Mouse (Mus musculus): ENCODE measurements around the gene 1700024B05Rik. TPM values are rescaled to one million over a fixed set of nuclear protein-coding genes. Genes with fewer than 3 reads are reported as not detected.
"Not testable (repeated sequence)": the region's sequence is repeated elsewhere in the genome, so short reads cannot be mapped to it uniquely, and the experiment has no call there.

The 1700024B05Rik gene
- polyA plus RNA-seq (2015; fragmentation: Nextera tagmentation; extraction: Ambion mirVana) = not detected in 2 replicates

DNA sequence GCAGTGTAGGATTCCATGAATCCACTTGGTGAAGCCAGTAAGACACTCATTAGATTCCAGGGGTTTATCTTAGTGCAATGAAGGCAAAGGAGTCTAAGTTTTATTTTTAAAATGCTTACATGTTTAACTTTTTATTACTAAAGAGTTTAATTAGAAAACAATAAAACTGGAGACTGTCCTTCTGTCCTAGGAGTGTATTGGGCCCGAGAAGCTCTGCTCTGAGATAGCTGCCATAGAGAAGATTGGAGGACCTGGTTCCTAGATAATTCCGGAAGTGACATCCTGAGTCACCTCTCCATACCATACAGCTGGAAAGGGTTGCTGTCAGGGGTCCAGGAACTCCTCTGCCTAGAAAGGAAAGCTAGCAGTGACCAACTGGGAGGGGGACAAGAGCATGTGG lies at the start of gene 1700024B05Rik:
Gene 1700024B05Rik (plus strand): TSS at position 301 of the 400 bp plus-strand sequence.
- not testable (repeated sequence) for H3K9me3 ChIP-seq; H3K4me1 ChIP-seq; H3K9ac ChIP-seq; H3K4me2 ChIP-seq; ATAC-seq (ENCODE audit: extremely low read depth, insufficient number of reproducible peaks, low FRiP score, low TSS enrichment); H3K4me3 ChIP-seq; H3K27ac ChIP-seq (replicated peaks); H3K36me3 ChIP-seq; H3K27me3 ChIP-seq (replicated peaks)
- WGBS = 68% methylated on average over 2 of the region's 2 CpGs

- H3K4me1 ChIP-seq; ATAC-seq (ENCODE audit: extremely low read depth, insufficient number of reproducible peaks, low FRiP score, low TSS enrichment); H3K9me3 ChIP-seq; H3K9ac ChIP-seq; H3K27me3 ChIP-seq (replicated peaks); H3K4me3 ChIP-seq; H3K4me2 ChIP-seq; H3K27ac ChIP-seq (replicated peaks); H3K36me3 ChIP-seq: not testable (repeated sequence)
- WGBS = no CpG with 5 or more reads among the region's 2 CpGs
These were observed 36.6 kb upstream of the 1700024B05Rik start, which contains the start of gene Gm7980 for GRCm38 (mm10) chr14:41907190-41907589. Gene Gm7980, minus strand, starts transcription at chr14:41907290.

DNA sequence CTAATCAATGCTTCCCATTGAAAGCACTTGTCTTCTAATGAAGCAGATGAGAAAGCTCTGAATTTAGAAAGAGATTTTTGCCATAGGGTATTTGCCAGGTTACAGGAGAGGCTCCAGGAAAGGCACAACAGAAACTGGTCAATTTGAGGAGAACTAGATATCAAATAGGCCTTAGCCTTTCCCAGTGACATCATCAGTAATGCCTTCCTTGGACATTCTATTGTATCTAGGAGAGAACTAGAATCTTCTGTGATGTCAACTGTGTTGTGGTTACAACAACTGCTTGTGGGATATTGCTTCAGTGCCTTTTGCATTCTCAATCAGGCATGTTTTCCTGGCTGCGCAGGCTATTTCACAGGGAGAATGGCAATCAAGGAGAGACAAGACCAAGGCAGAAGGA lies 19.1 kb upstream of the 1700024B05Rik start, which contains the start of gene 1700049E17Rik1:
Gene 1700049E17Rik1 (plus strand): TSS at position 301 of the 400 bp plus-strand sequence.
- H3K36me3 ChIP-seq; H3K4me1 ChIP-seq; ATAC-seq (ENCODE audit: extremely low read depth, insufficient number of reproducible peaks, low FRiP score, low TSS enrichment); H3K27me3 ChIP-seq (replicated peaks); H3K9ac ChIP-seq; H3K4me3 ChIP-seq; H3K9me3 ChIP-seq; H3K4me2 ChIP-seq; H3K27ac ChIP-seq (replicated peaks): not testable (repeated sequence)
- WGBS = no CpG with 5 or more reads among the region's 1 CpGs

DNA sequence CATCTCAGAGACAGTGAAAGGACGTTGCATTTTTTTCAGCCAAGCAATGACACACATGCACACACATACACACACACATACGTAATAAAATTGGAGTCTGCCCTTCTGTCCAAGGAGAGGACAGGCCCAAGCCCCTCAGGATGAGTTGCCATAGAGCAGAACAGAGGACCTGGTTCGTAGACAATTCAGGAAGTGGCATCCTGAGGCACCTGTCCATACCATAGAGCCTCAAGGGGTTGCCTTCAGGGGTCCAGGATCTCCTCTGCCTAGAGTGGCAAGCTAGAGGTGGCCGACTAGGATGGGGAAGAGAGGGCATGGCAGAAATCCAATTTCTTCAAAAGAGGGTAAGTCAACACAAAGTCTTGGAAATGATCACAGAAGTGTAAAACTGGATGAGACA lies 20.3 kb downstream of the 1700024B05Rik start:
- ATAC-seq (ENCODE audit: extremely low read depth, insufficient number of reproducible peaks, low FRiP score, low TSS enrichment); H3K27ac ChIP-seq (replicated peaks); H3K9me3 ChIP-seq; H3K4me2 ChIP-seq; H3K9ac ChIP-seq; H3K4me1 ChIP-seq; H3K36me3 ChIP-seq; H3K27me3 ChIP-seq (replicated peaks); H3K4me3 ChIP-seq: not testable (repeated sequence)
- WGBS = 60% methylated on average over 4 of the region's 4 CpGs

DNA sequence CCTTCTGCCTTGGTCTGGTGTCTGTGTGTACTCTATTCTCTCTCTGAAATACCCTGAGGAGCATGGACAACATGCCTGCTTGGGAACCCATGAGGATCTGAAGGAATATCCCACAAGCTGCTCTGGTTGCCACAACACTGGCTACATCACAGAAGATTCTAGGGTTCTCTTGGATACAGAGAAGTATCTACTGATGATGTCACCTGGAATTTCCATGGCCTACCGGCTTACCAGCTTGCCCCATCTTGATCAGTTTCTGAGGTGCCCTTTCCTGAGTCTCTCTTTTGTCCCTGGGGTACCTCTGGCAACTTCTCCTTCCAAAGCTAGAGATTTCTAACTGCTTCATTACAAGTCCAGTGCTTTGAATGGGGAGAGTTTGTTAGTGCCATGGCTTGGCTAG lies 24.0 kb downstream of the 1700024B05Rik start, which contains the start of gene Gm6401:
Gene Gm6401 (minus strand): TSS at position 101 of the 400 bp plus-strand sequence.
- WGBS = 66% methylated on average over 1 of the region's 1 CpGs
- H3K4me1 ChIP-seq; H3K4me2 ChIP-seq; H3K4me3 ChIP-seq; H3K9me3 ChIP-seq; H3K36me3 ChIP-seq; H3K27ac ChIP-seq (replicated peaks); H3K9ac ChIP-seq; H3K27me3 ChIP-seq (replicated peaks); ATAC-seq (ENCODE audit: extremely low read depth, insufficient number of reproducible peaks, low FRiP score, low TSS enrichment): not testable (repeated sequence)

- H3K27me3 ChIP-seq (replicated peaks); H3K9ac ChIP-seq; H3K4me3 ChIP-seq; H3K27ac ChIP-seq (replicated peaks); H3K4me1 ChIP-seq; ATAC-seq (ENCODE audit: extremely low read depth, insufficient number of reproducible peaks, low FRiP score, low TSS enrichment); H3K36me3 ChIP-seq; H3K4me2 ChIP-seq; H3K9me3 ChIP-seq: not testable (repeated sequence)
- 48% methylated on average over 3 of the region's 3 CpGs for WGBS
These were observed 24.8 kb downstream of the 1700024B05Rik start for GRCm38 (mm10) chr14:41968596-41968995.

GRCm38 (mm10) chr14:41983225-41983624 lies 39.4 kb downstream of the 1700024B05Rik start, which contains the start of gene Gm3543:
Gene Gm3543, minus strand, starts transcription at chr14:41983325.
- not testable (repeated sequence) for H3K4me3 ChIP-seq; H3K27ac ChIP-seq (replicated peaks); H3K9me3 ChIP-seq; H3K4me1 ChIP-seq; H3K27me3 ChIP-seq (replicated peaks); H3K9ac ChIP-seq; H3K4me2 ChIP-seq; H3K36me3 ChIP-seq; ATAC-seq (ENCODE audit: extremely low read depth, insufficient number of reproducible peaks, low FRiP score, low TSS enrichment)
- 33% methylated on average over 1 of the region's 1 CpGs for WGBS

Other genes with a start within 250 kb of the 1700024B05Rik start
- gene Gm8068, start 242.1 kb upstream of the 1700024B05Rik start, polyA plus RNA-seq (2015; fragmentation: Nextera tagmentation; extraction: Ambion mirVana) = not detected in 2 replicates
- gene Gm7929, start 193.4 kb upstream of the 1700024B05Rik start, polyA plus RNA-seq (2015; fragmentation: Nextera tagmentation; extraction: Ambion mirVana) = not detected in 2 replicates
- gene Gm47189, start 171.6 kb upstream of the 1700024B05Rik start, polyA plus RNA-seq (2015; fragmentation: Nextera tagmentation; extraction: Ambion mirVana) = not detected in 2 replicates
- not detected in 2 replicates for gene Gm7980, start 36.7 kb upstream of the 1700024B05Rik start, polyA plus RNA-seq (2015; fragmentation: Nextera tagmentation; extraction: Ambion mirVana)
- not detected in 2 replicates for gene 1700049E17Rik1, start 19.0 kb upstream of the 1700024B05Rik start, polyA plus RNA-seq (2015; fragmentation: Nextera tagmentation; extraction: Ambion mirVana)
- not detected in 2 replicates for gene Gm6401, start 23.9 kb downstream of the 1700024B05Rik start, polyA plus RNA-seq (2015; fragmentation: Nextera tagmentation; extraction: Ambion mirVana)
- not detected in 2 replicates for gene Gm3543, start 39.3 kb downstream of the 1700024B05Rik start, polyA plus RNA-seq (2015; fragmentation: Nextera tagmentation; extraction: Ambion mirVana)
- gene Gm7951, start 173.4 kb downstream of the 1700024B05Rik start, polyA plus RNA-seq (2015; fragmentation: Nextera tagmentation; extraction: Ambion mirVana) = not detected in 2 replicates
- gene Gm17027, start 218.6 kb downstream of the 1700024B05Rik start, polyA plus RNA-seq (2015; fragmentation: Nextera tagmentation; extraction: Ambion mirVana) = not detected in 2 replicates
- gene Gm3573, start 246.8 kb downstream of the 1700024B05Rik start, polyA plus RNA-seq (2015; fragmentation: Nextera tagmentation; extraction: Ambion mirVana) = not detected in 2 replicates